In the genomic region with DNA sequence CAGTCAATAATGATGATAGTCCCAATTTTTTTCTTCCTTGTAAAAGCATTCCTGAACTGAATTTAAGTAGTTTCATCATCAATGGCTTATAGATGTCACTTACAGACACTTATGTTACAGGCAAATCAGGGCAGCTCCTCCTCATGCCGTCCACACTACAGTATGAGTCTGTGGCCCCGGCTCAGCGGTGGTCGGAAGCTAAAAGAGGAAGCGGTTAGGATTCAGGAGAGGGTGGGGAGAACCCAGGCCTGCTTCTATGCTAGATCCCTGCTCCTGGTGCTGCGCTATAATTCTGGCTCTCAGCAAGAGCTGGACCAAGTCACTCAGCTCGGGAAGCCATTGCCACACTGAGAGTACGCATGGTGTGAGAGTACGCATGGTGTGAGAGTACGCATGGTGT, we compare ENCODE assay signal across 30 mouse cellular contexts.
A peak's percentile ranks its signal among the peaks of the same experiment; 100 is the strongest.
DNase-seq lines count a peak whose midpoint lies in the region; ATAC-seq lines count a peak whose summit lies in the region.
"Had no signal": no experiment of that assay in that cellular context is flagged by ENCODE, and none has a peak within 500 bp of the region (broad histone marks: within the 10 kb centered on the region; RNA-seq: fewer than 3 reads in every experiment).

No protein-coding gene starts in this region.

- no peaks in the 10 kb centered on the region for H3K4me1 ChIP-seq in kidney, embryonic 15.5 days
- H3K4me1 ChIP-seq: embryonic facial prominence, embryonic 13.5 days; forebrain, embryonic 12.5 days; hindbrain, embryonic 12.5 days; hindbrain, embryonic 15.5 days; intestine, embryonic 15.5 days had no signal

- no peaks in the 10 kb centered on the region for H3K27me3 ChIP-seq in kidney, embryonic 15.5 days
- H3K27me3 ChIP-seq: embryonic facial prominence, embryonic 13.5 days; forebrain, embryonic 12.5 days; forebrain, embryonic 15.5 days; heart, embryonic 12.5 days; heart, embryonic 15.5 days; hindbrain, embryonic 12.5 days; hindbrain, embryonic 15.5 days; intestine, embryonic 15.5 days had no signal

- WGBS in kidney, embryonic 15.5 days, result 91% methylated on average over 10 of the region's 10 CpGs

- no peak overlapping the region for H3K27ac ChIP-seq in kidney, embryonic 15.5 days
- H3K27ac ChIP-seq: embryonic facial prominence, embryonic 10.5 days; embryonic facial prominence, embryonic 13.5 days; forebrain, embryonic 12.5 days; forebrain, embryonic 15.5 days; gastrocnemius, adult 2 months; heart, embryonic 15.5 days; hindbrain, embryonic 12.5 days; hindbrain, embryonic 15.5 days; intestine, embryonic 15.5 days had no signal

- peaks cover 14% of the 10 kb centered on the region; the same call in 1 of the 2 replicates for H3K36me3 ChIP-seq in kidney, embryonic 15.5 days
- H3K36me3 ChIP-seq: embryonic facial prominence, embryonic 10.5 days; forebrain, embryonic 12.5 days; forebrain, embryonic 15.5 days; heart, embryonic 15.5 days; hindbrain, embryonic 12.5 days; hindbrain, embryonic 15.5 days; intestine, embryonic 15.5 days had no signal

- no peak overlapping the region for H3K4me3 ChIP-seq in kidney, embryonic 15.5 days (replicated peaks)
- H3K4me3 ChIP-seq: embryonic facial prominence, embryonic 10.5 days; embryonic facial prominence, embryonic 13.5 days; erythroblast, embryonic 14.5 days; forebrain, embryonic 12.5 days; forebrain, embryonic 15.5 days; gastrocnemius, adult 2 months; heart, embryonic 12.5 days; heart, embryonic 15.5 days; hindbrain, embryonic 12.5 days; hindbrain, embryonic 15.5 days; intestine, embryonic 15.5 days had no signal

- ATAC-seq in hematopoietic stem cell, adult 5-6 weeks (replicated peaks in 1 of 2; ENCODE audit: insufficient read depth in 1 of 2, low FRiP score in 2 of 2, low TSS enrichment in 1 of 2, low read depth in 1 of 2, poor library complexity in 2 of 2, severe bottlenecking in 2 of 2), result peak; percentile 98 to 100
- ATAC-seq in neutrophil, adult 5-6 weeks (ENCODE audit: extremely low read depth, insufficient number of reproducible peaks, low FRiP score, poor library complexity, severe bottlenecking), result 0 out of 2 replicates have a peak, but pooled peaks have one; percentile 16
- no peak for ATAC-seq in kidney, embryonic 15.5 days (replicated peaks; ENCODE audit: low FRiP score)
- no peak for ATAC-seq in frontal cortex, adult (ENCODE audit: low TSS enrichment)
- ATAC-seq: activated CD4-positive, CD25-positive, alpha-beta regulatory T cell, adult 4 months; forebrain, embryonic 15.5 days; intestine, embryonic 15.5 days had no signal

- DNase-seq in 416B (ENCODE audit: low read depth), result peak; percentile 64
- peak; percentile 34 for DNase-seq in c-Kit-positive CD71-negative TER-119-negative erythroid progenitor cells, embryonic 14.5 days (ENCODE audit: low read depth)
- DNase-seq in embryo, embryonic 10 days (ENCODE audit: low spot score), result no peak
- DNase-seq: adrenal gland, adult 8-10 months; adrenal gland, postnatal 25 days; B cell, adult 2 months; cerebellum, adult 18-20 months; cerebellum, adult 9-10 months; cerebellum, postnatal 14 days; embryo, embryonic 11 days; gastrocnemius, adult 2 months; gastrocnemius, postnatal 14 days; heart, adult 18-20 months; heart, postnatal 10 days; heart, postnatal 4 days had no signal

- no peak overlapping the region for H3K9ac ChIP-seq in kidney, embryonic 15.5 days
- H3K9ac ChIP-seq: embryonic facial prominence, embryonic 13.5 days; forebrain, embryonic 12.5 days; forebrain, embryonic 15.5 days; heart, embryonic 12.5 days; heart, embryonic 15.5 days; hindbrain, embryonic 12.5 days; hindbrain, embryonic 15.5 days; intestine, embryonic 15.5 days had no signal

- no peaks in the 10 kb centered on the region for H3K9me3 ChIP-seq in kidney, embryonic 15.5 days (replicated peaks)
- H3K9me3 ChIP-seq: embryonic facial prominence, embryonic 10.5 days; embryonic facial prominence, embryonic 13.5 days; forebrain, embryonic 12.5 days; forebrain, embryonic 15.5 days; heart, embryonic 12.5 days; heart, embryonic 15.5 days; hindbrain, embryonic 12.5 days; hindbrain, embryonic 15.5 days; intestine, embryonic 15.5 days had no signal

- H3K4me2 ChIP-seq in kidney, embryonic 15.5 days, result no peak overlapping the region
- H3K4me2 ChIP-seq: embryonic facial prominence, embryonic 13.5 days; forebrain, embryonic 12.5 days; forebrain, embryonic 15.5 days; heart, embryonic 12.5 days; heart, embryonic 15.5 days; hindbrain, embryonic 12.5 days; hindbrain, embryonic 15.5 days; intestine, embryonic 15.5 days had no signal

Comparison
In these comparisons a context has a peak if more than half of its experiments do, and no peak if none do; other contexts are left out.
1. ATAC-seq: peak in hematopoietic stem cell, adult 5-6 weeks (2 of 2) and neutrophil, adult 5-6 weeks (single experiment); none in kidney, embryonic 15.5 days (single experiment) and frontal cortex, adult (single experiment).